Mouse (Mus musculus) C2C12 (cell line): ENCODE results near the gene 4921517D22Rik.
"Not testable (repeated sequence)": the region's sequence is repeated elsewhere in the genome, so short reads cannot be mapped to it uniquely, and the experiment has no call there.

Experiments used
- CTCF ChIP-seq: IDR thresholded peaks from one replicate; pipeline ENCODE4 v1.5.1; 2011; ENCODE audit not compliant: control insufficient read depth, insufficient read depth, insufficient read length
- MAX ChIP-seq: IDR thresholded peaks from one replicate; pipeline ENCODE4 v1.6.1; 2011; ENCODE audit warnings: mild to moderate bottlenecking, control low read depth
- MYOG ChIP-seq: IDR thresholded peaks from one replicate; pipeline ENCODE4 v1.6.1; 2011; ENCODE audit not compliant: control insufficient read depth, insufficient read length; ENCODE audit errors: extremely low read depth

GRCm38 (mm10) chr13:59700137-59700536 lies 6.2 kb upstream of the 4921517D22Rik start:
- TF ChIP-seq CTCF, MYOG, MAX: not testable (repeated sequence)
